Mouse (Mus musculus) cerebellum, adult 2 months (tissue): ENCODE data around the gene Dab2ip. TPM values are rescaled to one million over a fixed set of nuclear protein-coding genes. Genes with fewer than 3 reads are reported as not detected.

Experiments used
- DNase-seq, 2 experiments: peaks; one replicate each; pipeline ENCODE4 v3.0.0; 2021
- H3K27ac ChIP-seq: fragments of 200-500 bp; 2 replicates; pipeline ENCODE4 v1.5.1; 2012; ENCODE audit warnings: low read length, control low read depth, inconsistent platforms; ENCODE audit not compliant: insufficient read depth
- H3K27me3 ChIP-seq: fragments of 200-500 bp; 2 replicates; pipeline ENCODE4 v1.6.1; 2012; ENCODE audit warnings: inconsistent platforms, mild to moderate bottlenecking, low read length, moderate library complexity; ENCODE audit not compliant: control insufficient read depth, insufficient read depth
- H3K4me1 ChIP-seq: fragments of 200-500 bp; 2 replicates; pipeline ENCODE4 v1.6.1; 2011; ENCODE audit warnings: low read length; ENCODE audit not compliant: control insufficient read depth, insufficient read depth
- H3K4me3 ChIP-seq: fragments of 200-500 bp; replicated peaks from 2 replicates; pipeline ENCODE3; 2011; ENCODE audit warnings: mild to moderate bottlenecking, low read depth, low read length, control low read depth; ENCODE audit not compliant: insufficient read depth
- CTCF ChIP-seq: fragments of 200-500 bp; IDR thresholded peaks from 2 replicates; pipeline ENCODE4 v1.5.1; 2011; ENCODE audit warnings: low read depth, mild to moderate bottlenecking, control low read depth, low read length, moderate library complexity, borderline replicate concordance; ENCODE audit not compliant: insufficient read depth
- POLR2A ChIP-seq: fragments of 200-500 bp; IDR thresholded peaks from 2 replicates; pipeline ENCODE4 v1.6.1; 2011; ENCODE audit warnings: low read length, control low read depth, borderline replicate concordance; ENCODE audit not compliant: insufficient read depth
- WGBS: fragments of 180-500 bp; shearing (Covaris S2); methylation state at CpG from one replicate; pipeline ENCODE4 v1.1.7; 2018; 5-methylcytosine and 5-hydroxymethylcytosine counted together
- polyA plus RNA-seq: library from polyadenylated mRNA; depleted of rRNA; stranded (reverse); fragments of >200 nt; gene quantifications from 2 replicates; pipeline ENCODE4 v1.2.3, GENCODE M21; 2012

Dab2ip gene
- polyA plus RNA-seq, 1 experiment = 136 TPM

DNA sequence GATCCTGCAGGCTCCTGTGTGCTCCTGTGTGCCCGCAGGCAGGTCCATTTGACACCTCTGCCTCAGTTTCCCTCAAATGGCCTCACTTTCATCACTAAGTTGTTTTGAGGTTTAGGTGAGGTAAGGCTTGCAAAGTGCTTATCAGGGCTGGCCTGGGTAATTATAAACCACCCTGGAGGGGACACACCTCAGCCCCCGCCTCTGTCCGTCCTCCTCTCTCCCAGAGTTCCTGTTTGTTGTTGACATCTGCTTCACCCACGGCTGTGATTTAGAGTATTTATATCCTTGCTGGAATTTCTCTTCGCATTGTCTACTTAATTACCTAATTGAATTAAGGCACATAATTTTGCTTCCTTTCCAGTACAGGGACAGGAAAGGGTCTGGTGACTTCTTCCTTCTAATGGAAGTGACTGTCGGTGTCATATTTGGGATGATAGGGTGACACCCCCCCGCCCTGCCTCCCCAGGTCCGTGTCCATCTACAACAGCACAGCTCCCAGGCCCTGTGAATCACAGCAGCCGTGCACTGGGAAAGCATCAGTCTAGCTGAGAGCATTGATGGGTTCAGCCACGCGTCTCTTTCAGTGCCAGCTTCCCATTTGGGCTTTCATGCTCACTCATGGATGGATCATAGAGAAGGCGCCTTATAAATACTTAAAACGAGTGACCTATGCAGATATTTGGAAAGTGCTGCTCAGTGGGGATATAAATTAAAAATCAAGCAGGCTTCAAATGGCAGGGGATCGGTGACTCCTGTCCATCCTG lies 34.1 kb downstream of the Dab2ip start:
- 80% methylated on average over 14 of the region's 14 CpGs for WGBS
- no peak overlapping the region for H3K27ac ChIP-seq
- H3K27me3 ChIP-seq = no peaks in the 10 kb centered on the region
- TF ChIP-seq POLR2A (no peak), CTCF (no peak)
- peaks cover 53% of the 10 kb centered on the region for H3K4me1 ChIP-seq
- no peak for DNase-seq
- H3K4me3 ChIP-seq = no peak overlapping the region

DNA sequence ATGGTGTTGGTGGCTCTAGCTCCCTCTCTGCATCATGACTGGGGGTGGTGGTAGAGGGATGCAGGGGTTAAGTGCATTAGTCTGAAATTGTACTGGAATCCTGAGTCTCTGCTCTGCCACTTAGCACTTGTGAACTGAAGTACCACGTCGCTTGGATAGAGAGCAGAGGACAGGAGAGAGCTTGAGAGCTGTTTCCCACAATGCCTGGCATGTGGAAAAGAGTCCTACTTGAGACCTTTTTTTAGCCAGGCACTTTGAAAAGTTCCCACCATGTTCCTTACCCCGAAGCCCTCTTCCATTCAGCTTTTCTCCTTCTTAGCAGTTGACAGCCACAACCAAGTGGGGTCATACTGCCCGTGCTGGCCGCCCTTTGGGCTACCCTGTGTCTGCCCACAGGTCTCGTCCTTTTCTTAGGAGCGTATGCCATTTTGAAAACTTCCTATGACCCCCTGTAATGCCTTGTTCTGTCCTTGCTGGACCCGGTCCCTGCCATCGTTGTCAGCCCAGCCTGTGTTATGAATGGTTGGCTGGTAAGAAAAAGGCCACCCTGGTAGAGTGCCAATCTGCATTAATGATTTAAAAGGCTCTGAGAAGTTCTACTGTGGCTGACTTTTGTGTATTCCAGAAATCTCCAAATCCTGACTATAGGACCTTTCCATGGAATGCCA lies 34.8 kb downstream of the Dab2ip start:
- peaks cover 49% of the 10 kb centered on the region for H3K4me1 ChIP-seq
- H3K27me3 ChIP-seq = no peaks in the 10 kb centered on the region
- H3K4me3 ChIP-seq = no peak overlapping the region
- H3K27ac ChIP-seq = no peak overlapping the region
- no peak for DNase-seq
- no peak for TF ChIP-seq POLR2A
- TF ChIP-seq CTCF = no peak
- WGBS = 55% methylated on average over 9 of the region's 9 CpGs

DNA sequence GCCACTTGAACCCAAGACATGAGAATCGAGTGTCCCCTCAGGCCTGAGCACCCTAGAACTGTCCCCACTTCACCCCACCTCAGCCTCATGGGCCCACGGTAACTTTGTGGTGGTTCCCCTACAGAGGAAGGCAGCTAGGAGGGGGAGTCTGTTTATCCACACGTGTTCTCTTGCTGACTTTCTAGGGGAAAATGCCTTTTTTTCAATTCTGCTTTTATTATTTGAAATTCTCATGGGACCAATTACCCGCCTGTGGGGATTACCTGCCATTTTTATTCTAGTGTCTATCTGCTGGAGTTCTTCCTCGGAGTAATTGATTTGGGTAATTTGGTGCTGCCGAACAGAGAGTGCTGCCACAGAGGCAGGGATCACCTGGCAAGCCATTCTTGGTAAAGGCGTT lies 35.8 kb downstream of the Dab2ip start:
- H3K27me3 ChIP-seq = no peaks in the 10 kb centered on the region
- 74% methylated on average over 7 of the region's 7 CpGs for WGBS
- H3K4me3 ChIP-seq = no peak overlapping the region

DNA sequence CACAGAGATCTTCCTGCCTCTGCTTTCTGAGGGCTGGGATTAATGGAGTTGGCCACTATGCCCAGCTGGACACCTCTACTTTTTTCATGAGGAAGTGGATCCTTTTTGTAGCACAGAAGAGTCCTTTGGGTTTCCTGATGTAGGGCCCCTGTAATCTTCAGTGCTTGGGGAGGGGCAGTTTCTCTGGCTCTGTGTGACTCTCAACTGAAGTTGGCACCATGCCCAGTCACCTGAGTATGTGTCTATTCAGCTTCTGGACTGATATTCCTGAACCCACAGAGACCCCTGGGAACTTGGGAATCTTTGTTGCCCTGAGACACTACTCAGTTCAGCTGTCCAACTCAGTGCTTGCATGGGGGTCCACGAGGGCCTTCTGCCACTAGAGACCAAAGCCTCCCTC lies 37.0 kb downstream of the Dab2ip start:
- Histone ChIP-seq H3K27me3 (no peaks in the 10 kb centered on the region), H3K4me3 (no peak overlapping the region), H3K27ac (no peak overlapping the region), H3K4me1 (peaks cover 48% of the 10 kb centered on the region)
- DNase-seq = no peak
- no peak for TF ChIP-seq POLR2A
- no peak for TF ChIP-seq CTCF
- 35% methylated on average over 1 of the region's 1 CpGs for WGBS

More for the DNA sequence above, 35.8 kb downstream of the Dab2ip start:
- Histone ChIP-seq H3K27ac (no peak overlapping the region), H3K4me1 (peaks cover 56% of the 10 kb centered on the region)
- no peak for DNase-seq
- TF ChIP-seq CTCF (no peak), POLR2A (no peak)

DNA sequence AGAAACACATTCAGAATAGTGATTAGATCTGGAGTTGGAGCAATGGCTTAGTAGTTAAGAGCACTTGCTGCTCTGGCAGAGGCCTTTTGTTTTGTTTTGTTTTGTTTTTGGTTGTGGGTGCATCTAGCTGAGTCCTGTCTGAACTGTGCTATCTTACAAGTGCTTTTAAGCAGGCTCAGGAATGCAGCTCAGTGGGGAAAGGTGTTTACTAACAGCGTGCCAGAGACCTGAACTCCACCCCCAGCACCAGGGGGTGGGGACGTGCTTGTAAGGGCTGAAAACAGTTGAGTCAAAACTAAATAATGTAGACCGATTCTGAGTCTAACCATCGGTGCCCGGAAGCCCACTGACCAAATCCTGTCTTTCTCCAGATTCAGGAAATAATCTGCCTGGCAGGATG lies 37.7 kb downstream of the Dab2ip start:
- Histone ChIP-seq H3K27me3 (no peaks in the 10 kb centered on the region), H3K4me3 (no peak overlapping the region), H3K4me1 (peaks cover 44% of the 10 kb centered on the region), H3K27ac (no peak overlapping the region)
- 86% methylated on average over 5 of the region's 5 CpGs for WGBS
- DNase-seq = no peak
- TF ChIP-seq CTCF = no peak
- TF ChIP-seq POLR2A = no peak

DNA sequence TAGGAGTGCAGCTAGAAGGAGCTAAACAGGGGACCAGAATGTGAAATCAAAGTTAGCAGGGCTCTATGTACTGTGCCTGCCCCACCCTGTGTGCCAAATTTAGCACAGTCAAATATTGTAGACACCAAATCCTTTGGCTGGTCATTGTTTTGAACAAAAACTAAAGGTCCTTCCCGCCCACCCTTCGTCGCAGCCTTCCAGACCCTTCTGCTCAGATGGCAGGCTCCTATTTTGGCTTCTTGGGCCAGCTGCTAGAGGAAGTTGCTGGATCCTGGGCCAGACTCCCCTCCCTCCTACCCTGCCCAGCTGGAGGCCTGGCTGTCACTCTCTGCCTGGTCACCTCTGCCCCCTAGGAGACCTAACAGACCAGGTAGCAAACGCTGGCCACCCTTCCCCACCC lies 38.7 kb downstream of the Dab2ip start:
- Histone ChIP-seq H3K27ac (no peak overlapping the region), H3K4me3 (no peak overlapping the region), H3K4me1 (peaks cover 40% of the 10 kb centered on the region), H3K27me3 (no peaks in the 10 kb centered on the region)
- WGBS = 58% methylated on average over 4 of the region's 4 CpGs
- DNase-seq = peak in 1 of 2 experiments; percentile 18
- TF ChIP-seq POLR2A = no peak
- no peak for TF ChIP-seq CTCF

DNA sequence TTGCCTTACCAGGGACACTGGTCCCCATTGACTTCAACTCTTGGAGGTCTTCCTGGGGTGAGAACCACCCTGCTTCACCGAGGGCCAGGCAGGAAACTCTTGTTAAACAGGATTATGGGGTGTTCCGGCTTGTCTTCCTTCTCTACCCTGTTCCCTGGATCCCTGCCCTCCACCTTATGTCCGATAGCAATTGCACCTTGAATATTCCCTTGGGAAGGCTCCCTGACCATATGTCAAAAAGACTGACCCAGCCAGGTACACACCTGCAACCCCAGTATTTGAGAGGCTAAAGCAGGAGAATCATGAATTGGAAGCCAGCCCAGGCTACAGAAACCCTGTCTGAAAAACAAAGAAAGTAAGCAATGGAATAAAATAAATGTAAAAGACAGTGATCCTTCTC lies 40.8 kb downstream of the Dab2ip start:
- H3K27ac ChIP-seq = no peak overlapping the region
- peak; percentile 56 to 79 for DNase-seq
- H3K4me1 ChIP-seq = peaks cover 24% of the 10 kb centered on the region
- WGBS = 7% methylated on average over 3 of the region's 3 CpGs
- H3K27me3 ChIP-seq = no peaks in the 10 kb centered on the region
- no peak overlapping the region for H3K4me3 ChIP-seq
- TF ChIP-seq CTCF = no peak
- TF ChIP-seq POLR2A = no peak

DNA sequence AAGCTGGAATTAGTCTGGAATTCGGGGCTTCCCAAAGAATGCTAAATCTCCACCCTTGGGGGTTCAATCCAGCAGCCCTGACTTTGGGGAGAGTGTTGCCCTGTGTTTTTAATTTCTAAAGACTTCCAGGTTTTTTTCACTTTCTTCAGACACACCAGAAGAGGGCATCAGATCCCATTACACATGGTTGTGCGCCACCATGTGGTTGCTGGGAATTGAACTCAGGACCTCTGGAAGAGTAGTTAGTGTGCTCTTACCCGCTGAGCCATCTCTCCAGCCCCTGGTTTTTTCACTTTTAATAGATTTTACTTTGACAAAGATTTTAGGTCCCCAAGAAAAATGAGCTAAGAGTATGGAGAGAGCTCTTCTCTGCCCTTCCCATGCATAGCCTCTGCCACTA lies 43.6 kb downstream of the Dab2ip start:
- 97% methylated on average over 3 of the region's 3 CpGs for WGBS
- Histone ChIP-seq H3K27ac (no peak overlapping the region), H3K4me1 (peaks cover 15% of the 10 kb centered on the region), H3K4me3 (no peak overlapping the region), H3K27me3 (no peaks in the 10 kb centered on the region)
- no peak for TF ChIP-seq POLR2A
- no peak for TF ChIP-seq CTCF
- no peak for DNase-seq

DNA sequence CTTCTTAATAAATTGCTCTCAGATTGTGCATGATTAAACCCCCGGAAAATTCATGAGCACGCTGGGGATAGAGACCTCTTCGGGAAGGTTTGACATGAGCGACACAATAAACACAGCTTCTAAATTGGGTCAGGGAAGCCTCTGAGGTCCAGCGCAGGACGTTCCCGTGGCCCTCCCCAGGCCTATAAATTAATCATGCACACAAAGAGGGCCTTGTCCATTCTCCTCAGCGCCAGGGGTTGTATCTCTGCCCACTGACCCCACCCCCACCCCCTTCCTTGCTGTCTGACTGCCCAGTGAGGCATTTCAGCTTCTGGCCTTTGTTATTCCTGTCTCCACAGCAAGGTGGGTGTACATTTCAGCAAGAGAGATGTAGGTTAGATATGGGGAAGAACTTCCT lies 49.4 kb downstream of the Dab2ip start:
- Histone ChIP-seq H3K27me3 (no peaks in the 10 kb centered on the region), H3K27ac (no peak overlapping the region), H3K4me1 (peaks cover 45% of the 10 kb centered on the region), H3K4me3 (no peak overlapping the region)
- 53% methylated on average over 8 of the region's 8 CpGs for WGBS
- TF ChIP-seq POLR2A (no peak), CTCF (no peak)
- DNase-seq = no peak
